Mouse (Mus musculus) retina, postnatal 7 days (tissue): ENCODE results near the gene Pitpna.
"Not testable (repeated sequence)": the region's sequence is repeated elsewhere in the genome, so short reads cannot be mapped to it uniquely, and the experiment has no call there.

Experiments
- DNase-seq: peaks from one replicate; pipeline ENCODE4 v3.0.0-alpha.2; 2012; ENCODE audit warnings: low read depth, low spot score

Pitpna gene

GRCm38 (mm10) chr11:75587493-75588284 lies at the start of gene Pitpna:
Pitpna (plus strand) TSS chr11:75588097.
- peak; percentile 81 for DNase-seq

DNA sequence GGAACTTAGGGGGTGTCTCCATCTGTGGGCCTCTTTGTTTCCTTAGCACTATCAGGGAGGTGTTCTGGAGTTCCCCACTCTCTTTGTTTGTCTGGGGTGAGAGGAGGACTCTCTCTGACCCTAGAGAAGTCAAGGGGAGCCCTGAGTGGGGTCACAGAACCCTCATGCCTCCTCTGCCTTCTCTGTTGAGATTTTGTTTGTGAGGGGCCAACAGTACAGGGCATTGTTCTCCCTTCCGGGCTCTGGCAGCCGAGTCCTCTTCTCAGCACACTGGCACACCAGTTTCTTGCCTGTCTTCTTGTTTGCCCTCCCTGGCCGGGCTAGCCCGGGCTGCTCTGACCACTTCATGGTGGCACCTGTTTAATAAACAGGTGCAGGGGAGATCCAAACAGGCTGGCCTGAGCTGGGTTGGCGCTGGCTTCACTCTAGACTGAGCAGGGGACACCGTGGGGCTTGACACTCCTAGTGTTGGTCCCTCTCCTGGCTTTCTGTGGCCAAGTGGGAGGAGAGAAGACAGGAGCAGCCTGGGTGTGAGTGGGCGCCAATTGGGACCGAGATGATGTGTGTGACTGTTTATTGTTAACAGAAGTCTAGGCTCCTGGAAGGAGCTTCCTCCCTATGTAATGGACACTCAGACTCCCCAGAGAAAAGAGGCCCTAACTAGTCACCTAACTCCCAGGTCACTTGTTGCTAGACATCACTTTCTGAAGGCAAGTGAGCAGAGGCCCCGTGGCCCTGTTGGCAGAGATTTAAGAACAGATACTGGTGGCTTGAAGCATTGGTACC lies 49.5 kb upstream of the Pitpna start:
- DNase-seq, result no peak

- no peak for DNase-seq
Observed at GRCm38 (mm10) chr11:75538970-75539299, 49.0 kb upstream of the Pitpna start.

GRCm38 (mm10) chr11:75540209-75540608 lies 47.7 kb upstream of the Pitpna start:
- no peak for DNase-seq

DNA sequence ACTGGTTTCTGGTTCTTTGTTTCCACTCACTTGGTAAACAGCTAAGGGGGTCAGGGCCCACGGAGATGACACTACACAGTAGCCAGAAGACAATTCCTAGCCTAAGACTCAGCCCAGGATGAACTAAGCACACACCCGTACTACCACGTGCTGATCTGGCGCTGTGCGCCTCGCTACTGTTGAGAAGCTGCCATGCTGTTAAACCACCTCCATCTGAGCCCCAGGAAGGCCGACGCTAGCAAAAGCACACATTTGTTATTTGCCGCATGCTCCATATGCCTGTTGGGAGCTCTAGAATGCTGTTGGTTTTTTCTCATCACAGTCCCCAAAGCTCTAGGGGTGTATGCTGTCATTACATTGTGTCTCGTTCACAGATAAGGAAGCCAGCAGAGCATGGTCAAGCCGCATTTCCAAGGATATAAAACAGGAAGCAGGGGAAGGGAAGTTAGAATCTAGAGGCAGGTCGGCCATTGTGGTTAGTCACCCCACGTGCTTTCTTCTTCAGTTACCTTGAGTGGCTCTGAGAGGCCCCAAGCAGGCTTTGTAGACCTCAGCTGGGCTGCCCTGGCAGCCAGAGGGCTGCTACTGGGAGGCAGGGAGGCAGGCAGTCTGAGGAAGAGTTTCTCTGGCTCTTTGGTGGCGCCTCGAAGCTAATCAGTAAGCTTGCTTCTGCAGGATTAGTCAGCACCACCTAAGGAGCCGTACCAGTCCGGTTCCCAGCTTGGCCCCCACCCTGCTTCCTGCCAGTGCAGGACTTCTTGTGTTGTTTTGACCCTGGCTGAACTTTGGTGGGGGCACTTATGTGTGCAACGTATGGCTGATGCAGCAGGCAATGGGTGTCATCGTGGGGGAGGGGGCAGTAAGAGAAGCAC lies 47.0 kb upstream of the Pitpna start:
- DNase-seq, result no peak

DNA sequence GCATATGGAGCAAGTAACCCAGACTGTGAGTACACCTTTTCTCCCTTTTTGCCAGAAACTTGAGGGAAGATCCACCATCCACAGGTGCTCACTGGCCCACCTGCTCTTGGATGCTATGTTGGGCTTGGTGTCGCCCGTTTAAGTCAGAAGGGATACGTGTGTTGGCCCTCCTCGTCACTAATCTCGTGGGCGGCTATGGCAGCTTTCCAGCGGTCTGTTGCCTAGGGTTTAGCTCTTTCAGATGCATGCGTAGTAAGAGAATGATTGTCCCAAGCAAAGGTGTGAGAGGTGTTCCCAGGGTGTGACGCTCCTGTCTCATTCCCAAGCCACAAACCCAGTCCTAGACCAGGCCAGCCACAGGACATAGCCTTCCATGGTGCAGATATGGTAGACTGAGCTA lies 43.2 kb upstream of the Pitpna start:
- no peak for DNase-seq

DNA sequence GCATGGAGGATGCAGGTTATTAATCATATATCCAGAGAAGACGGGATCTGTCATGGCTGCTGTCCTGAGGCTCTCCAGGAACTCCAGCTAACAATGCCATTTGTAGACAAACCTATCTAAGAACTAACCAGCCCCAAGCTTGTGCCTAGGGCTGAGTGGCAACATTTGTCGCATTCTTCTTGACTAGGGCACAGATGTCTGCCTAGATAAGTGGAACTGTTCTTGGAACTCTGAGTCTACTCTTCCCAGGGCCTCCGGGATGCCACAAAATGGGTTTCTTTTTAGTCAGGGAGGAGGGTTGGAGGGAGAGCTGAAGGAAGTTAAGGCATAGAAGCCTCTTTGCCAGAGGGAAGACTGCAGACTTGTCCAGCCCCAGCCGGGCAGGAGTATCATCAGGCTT lies 41.8 kb upstream of the Pitpna start:
- no peak for DNase-seq

DNA sequence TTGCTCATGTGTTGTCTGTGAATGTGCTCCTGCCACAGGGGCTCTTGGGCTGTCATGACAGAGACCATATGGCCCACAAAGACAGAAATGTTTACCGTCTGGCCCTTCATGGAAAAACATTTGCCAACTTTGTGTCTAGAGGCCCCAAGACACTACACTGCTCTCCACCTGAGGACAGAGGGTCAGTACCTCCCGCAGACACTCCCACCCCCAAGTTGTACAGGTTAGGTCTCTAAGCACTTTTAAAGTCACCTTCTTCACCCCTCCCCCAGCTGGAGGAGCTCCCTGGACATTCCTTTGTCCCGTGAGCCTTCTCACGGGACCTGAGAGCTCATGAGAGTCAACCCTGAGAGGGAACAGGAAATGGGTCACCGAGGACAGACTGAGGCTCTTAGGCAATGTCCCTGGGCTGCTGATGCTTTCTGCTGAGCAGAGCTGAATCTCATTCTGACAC lies 38.2 kb upstream of the Pitpna start:
- DNase-seq, result no peak

GRCm38 (mm10) chr11:75550200-75550946 lies 37.5 kb upstream of the Pitpna start:
- DNase-seq, result no peak

- DNase-seq, result no peak
Observed at GRCm38 (mm10) chr11:75551321-75551720, 36.6 kb upstream of the Pitpna start.

- no peak for DNase-seq
Observed at GRCm38 (mm10) chr11:75551961-75552441, 35.9 kb upstream of the Pitpna start.

GRCm38 (mm10) chr11:75552906-75553482 lies 34.9 kb upstream of the Pitpna start:
- no peak for DNase-seq

DNA sequence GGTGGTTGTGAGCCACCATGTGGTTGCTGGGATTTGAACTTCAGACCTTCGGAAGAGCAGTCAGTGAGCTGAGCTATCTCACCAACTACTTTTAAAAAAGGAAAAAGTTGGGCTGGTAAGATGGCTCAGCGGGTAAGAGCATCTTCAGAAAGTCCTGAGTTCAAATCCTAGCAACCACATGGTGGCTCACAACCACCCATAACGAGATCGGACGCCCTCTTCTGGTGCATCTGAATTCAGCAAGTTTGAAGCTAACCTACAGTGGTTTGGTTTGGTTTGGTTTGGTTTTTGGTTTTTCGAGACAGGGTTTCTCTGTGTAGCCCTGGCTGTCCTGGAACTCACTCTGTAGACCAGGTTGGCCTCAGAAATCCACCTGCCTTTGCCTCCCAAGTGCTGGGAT lies 31.9 kb upstream of the Pitpna start:
- DNase-seq, result not testable (repeated sequence)

- DNase-seq, result no peak
Observed at GRCm38 (mm10) chr11:75557142-75557541, 30.8 kb upstream of the Pitpna start.

GRCm38 (mm10) chr11:75558101-75558500 lies 29.8 kb upstream of the Pitpna start:
- DNase-seq, result no peak

- no peak for DNase-seq
Observed at GRCm38 (mm10) chr11:75559870-75560504, 27.9 kb upstream of the Pitpna start.

DNA sequence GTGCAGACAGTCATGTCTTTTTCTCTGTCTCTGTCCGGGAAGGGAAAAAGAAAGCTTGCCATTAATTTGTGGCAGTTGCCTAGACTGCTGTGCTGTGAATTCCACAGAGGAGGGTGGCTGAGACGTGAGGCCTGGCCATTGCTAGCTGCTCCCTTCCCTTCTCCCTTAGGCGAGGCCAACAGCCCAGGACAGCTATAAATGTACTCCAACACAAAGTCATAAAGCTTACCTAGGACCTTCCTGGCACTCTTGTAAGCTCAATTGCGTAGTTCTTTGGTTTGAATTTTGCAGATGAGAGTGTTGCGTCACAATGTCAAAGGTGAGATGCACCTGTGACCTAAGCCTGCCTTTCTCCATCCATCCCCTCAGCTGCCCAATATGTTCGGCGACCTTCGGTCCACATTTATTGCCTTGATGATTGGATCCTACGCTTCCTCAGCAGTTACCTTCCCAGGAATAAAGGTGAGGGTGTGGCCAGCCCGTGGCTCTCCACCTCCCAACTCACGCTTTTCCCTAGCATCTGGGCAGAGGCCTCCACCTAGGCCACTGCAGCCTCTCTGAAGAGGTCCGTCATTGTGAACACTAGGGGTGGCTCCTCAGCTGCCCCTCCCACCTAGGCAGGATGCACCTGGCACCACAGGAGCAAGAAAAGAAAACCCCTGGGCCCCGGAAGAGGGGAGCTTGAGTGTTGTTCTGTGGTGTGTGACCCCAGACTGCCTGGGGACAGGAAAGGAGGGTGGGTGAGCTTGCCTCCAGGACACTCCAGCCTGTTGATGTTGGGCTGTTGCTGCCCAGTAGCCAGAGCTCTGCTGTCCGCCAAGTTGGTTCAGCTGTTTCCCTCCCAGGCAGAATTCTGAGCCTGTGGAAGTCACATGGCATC lies 27.1 kb upstream of the Pitpna start:
- DNase-seq, result no peak

GRCm38 (mm10) chr11:75561410-75561791 lies 26.5 kb upstream of the Pitpna start:
- no peak for DNase-seq

DNA sequence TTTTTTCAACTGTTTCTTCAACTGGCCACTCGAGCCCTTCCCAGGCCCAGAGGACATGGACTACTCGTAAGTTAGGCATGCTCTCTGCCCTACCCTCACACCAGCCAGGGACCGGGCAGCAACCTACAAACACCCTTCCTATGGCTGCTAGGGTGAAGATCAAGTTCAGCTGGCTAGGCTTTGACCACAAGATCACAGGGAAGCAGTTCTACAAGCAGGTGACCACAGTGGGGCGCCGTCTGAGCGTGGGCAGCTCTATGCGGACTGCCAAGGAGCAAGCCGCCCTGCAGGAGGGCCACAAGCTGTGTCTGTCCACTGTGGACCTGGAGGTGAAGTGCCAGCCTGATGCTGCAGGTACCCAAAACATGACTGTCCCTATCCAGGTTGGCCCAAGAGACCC lies 25.1 kb upstream of the Pitpna start:
- DNase-seq, result no peak
